Mouse (Mus musculus): ENCODE data around the gene Sertad2. TPM values are rescaled to one million over a fixed set of nuclear protein-coding genes. Genes with fewer than 3 reads are reported as not detected.
A peak's percentile ranks its signal among the peaks of the same experiment; 100 is the strongest.

The Sertad2 gene
- 10 to 100 TPM; 11.1 to 14.2 TPM for total RNA-seq (2021)
- long read RNA-seq, experiment 1, full-length matches to known transcripts: 7 of 11 reads
- long read RNA-seq, experiment 1, partial matches to known transcripts: 0 of 11 reads
- long read RNA-seq, experiment 1, other reads (novel, unspliced or antisense): 4 of 11 reads
- long read RNA-seq, experiment 2, partial matches to known transcripts: 0 of 2 reads
- long read RNA-seq, experiment 2, other reads (novel, unspliced or antisense): 2 of 2 reads

GRCm38 (mm10) chr11:20542739-20543452, at the start of gene Sertad2:
Sertad2 (plus strand) TSS chr11:20543253.
- peak; percentile 99 to 100 for DNase-seq

DNA sequence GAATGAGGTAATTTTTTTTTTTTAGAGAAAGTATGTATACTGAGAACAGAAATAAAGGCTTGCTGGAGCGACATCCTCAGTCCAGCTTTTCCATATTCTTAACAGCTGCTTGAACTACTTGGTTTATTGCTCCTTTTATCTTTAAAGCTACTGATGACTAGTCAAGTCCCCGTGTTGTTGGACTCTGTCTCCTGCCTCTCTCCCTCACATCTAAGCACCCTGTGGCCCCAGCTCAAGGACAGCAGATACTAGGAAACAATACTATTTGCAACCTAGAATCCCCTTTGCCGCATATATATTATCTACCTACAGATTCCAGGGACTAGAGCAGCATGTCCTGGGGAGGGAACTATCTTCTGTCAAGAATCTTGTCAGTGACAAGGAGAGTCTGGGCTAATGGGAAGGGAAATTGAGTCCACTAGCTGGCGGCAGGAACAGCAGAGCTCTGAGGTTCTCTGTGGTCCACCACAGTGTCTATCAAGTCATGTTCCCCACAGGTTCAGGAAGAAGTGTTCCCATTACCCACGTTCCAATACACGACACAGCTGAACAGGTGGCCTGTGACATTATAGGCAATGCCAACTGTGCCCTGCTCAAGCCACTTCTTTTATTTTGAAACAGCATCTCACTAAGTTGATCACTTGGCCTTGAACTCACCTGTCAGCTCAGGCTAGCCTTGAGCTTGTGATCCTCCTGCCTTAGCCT, 49.0 kb upstream of the Sertad2 start:
- DNase-seq: no peak

- no peak for DNase-seq
Measured at GRCm38 (mm10) chr11:20500516-20500915, 42.5 kb upstream of the Sertad2 start.

- DNase-seq: no peak
Measured at GRCm38 (mm10) chr11:20501160-20501955, 41.7 kb upstream of the Sertad2 start.

DNA sequence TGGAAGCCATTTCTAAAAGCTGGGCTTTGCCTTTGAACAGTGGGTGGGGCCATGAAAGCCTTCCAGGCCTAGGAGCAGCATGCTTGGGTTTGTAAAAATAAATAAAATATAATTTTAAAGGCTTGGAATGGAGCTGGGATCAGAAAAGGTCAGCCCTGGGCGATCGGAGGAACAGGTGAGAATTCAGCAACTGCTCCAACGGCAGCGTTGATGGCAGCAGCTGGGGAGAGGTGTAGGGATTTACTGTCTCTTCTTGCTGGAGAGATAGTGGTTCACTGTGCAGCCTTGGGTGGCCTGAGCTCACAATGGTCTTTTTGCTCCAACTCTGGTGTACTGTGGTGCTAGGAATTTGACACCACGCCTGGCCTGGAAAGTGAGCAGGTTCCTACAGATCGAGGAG, 29.5 kb upstream of the Sertad2 start:
- DNase-seq: no peak

DNA sequence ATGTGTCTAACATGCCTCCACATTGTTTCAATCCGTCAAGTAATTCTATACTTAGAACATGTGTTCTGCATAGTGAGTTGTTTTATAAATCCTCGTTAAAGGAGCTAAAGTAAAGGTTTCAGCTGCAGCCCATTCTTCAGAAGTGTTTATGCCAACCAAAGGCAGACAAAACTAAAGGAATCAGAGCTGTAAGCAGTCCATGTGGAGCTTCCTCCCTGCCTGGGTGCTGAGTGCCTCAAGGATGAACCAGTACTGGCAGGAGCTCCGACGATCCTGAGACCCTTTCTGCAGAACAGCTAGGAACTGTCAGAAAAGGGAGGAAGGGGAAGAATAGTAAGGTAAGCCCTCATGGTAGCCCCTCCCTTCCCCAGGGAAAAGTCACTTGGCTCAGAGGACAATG, 28.3 kb upstream of the Sertad2 start:
- DNase-seq: no peak

DNA sequence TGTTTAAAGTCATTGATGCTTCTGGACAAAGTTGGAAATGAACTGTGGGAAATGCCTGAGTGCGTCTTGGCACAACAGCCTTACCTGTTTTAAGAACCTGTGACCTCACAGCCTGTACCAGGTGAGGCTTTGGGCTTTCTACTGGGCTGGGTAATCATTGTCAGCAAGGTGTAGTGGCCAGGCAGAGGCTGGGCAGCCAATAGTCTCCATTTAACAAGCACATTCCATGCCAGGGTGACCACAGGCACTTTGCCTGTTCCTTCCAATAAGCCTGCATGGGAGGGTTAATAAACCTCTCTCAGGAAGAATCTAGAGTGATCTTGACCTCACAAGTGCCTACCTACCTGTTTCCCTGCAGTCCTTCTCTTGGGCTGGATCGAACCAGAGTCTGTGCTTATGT, 21.7 kb upstream of the Sertad2 start:
- no peak for DNase-seq

DNA sequence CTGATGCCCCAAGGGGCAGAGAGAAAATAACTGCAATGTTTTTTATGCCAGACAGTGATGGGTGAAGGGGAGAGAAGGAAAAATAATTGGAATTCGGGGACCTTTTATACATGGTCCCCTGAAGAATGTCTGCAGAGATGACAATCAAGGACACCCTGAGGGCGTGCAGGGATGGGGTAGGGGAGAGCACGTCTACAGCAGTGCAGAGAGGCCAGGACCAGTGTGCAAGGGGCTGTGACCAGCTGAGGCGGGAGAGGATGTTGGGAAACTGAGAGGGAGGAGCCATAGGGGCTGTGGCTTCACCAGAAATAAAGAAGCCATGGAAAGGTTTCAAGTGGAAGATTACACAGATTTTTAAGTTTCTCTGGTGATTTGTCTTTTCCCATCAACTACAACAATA, 20.3 kb upstream of the Sertad2 start:
- DNase-seq: no peak

- no peak for DNase-seq
Measured at GRCm38 (mm10) chr11:20524435-20524834, 18.6 kb upstream of the Sertad2 start.

DNA sequence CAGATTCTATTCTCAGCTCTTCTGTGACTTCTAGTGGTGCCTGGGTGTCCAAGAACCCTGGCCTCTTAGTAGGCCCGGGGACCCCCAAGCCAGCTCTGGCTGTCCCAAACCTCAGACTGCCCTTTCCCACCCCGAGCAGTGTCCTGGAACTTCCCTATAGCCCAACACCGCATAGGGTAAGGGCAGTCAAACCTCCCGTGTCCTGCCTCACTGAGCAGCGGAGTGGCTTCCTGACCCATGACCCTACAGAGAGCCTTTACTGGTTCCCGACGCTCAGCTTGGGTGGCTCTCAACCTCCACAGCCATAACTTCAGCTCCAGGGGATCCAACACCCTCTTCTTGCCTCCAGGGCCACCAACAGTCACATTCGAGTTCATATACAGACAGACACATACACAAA, 17.1 kb upstream of the Sertad2 start:
- DNase-seq: no peak

DNA sequence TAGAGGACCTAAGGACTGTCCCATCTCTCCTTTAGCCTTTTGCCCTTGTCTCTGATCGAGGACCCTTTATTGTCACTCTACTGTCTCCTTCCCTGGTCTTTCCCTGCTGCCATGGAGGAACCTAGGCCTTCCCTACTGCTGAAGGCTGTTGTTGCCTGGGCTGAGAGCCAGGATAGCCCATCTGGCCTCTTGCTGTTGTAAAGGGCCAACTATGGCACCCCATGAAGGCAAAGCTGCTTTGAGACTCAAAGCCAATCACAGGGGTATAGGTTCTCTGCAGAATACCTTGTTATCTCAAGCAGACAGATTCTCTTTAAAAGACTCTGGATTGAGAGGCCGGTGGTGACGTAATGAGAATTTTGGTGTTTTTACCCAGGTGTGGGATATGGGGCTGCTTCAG, 15.2 kb upstream of the Sertad2 start:
- no peak for DNase-seq

- DNase-seq: no peak
Measured at GRCm38 (mm10) chr11:20531682-20531991, 11.4 kb upstream of the Sertad2 start.

DNA sequence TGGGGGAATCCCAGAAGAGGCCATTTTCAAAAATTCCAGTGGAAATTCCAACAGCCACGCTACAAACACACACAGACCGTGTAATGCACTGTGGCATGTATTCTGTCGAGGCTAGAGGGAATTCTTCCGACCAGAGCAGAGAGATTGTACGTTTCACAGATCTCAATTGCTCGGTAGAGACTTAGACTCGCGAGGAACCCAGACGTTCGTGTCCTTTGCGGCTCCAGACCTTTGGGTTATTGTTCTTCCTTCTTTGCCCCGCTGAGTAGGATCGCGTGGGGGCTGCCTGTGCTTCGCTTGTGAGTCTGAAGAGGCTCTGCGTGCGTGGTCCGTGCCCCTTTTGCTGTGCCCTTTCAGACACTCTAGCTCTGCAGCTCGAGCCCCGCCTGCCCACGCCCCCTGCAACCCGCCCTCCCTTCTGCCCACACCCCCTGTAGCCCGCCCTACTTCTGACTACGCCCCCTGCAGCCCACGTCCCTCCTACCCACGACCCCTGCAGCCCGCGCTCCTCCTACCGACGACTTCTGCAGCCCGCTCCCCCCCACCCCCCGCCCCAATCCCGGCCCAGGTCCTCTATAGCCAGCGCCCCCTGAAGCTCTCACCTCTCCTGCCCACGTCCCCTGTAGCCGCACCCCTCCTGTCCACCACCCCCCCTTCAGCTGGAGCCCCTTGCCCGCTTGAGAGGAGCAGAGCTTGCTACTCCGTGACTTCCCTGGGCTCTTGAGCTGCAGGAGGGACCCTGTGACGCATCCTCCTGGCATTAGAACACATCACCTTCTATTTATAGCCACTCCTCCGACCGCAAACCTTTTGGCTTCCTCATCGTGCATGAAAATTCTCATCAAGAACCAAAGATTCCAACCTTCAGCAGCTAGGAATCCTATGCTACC, 10.8 kb upstream of the Sertad2 start:
- DNase-seq: peak; percentile 64 to 78

- DNase-seq: no peak
Measured at GRCm38 (mm10) chr11:20533231-20533630, 9.8 kb upstream of the Sertad2 start.

GRCm38 (mm10) chr11:20537221-20537620, 5.8 kb upstream of the Sertad2 start:
- DNase-seq: no peak

DNA sequence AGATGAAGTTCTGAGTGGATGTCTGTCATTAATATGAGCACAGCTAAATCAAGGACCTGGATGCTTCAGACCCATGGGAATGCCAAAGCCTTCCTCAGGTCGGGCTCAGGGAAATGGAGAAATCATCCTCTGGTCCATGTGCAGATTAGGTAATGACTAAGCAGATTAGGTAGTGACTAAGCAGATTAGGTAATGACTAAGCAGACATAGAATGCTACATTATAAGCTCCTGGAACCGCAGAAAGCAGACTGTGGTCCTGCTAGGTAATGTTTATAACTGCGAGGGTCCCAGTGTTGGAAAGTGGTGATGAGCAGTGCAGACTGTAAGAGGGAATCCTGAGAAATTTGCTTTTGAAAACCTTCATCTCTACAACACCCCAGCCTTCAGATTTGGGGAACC, 4.6 kb upstream of the Sertad2 start:
- DNase-seq: no peak

GRCm38 (mm10) chr11:20541280-20541679, 1.8 kb upstream of the Sertad2 start:
- DNase-seq: no peak

- no peak for DNase-seq
Measured at GRCm38 (mm10) chr11:20541995-20542637, 937 bp upstream of the Sertad2 start.

- peak in 1 of 2 experiments; percentile 60 for DNase-seq
Measured at GRCm38 (mm10) chr11:20543453-20544120, 534 bp downstream of the Sertad2 start.

- no peak for DNase-seq
Measured at GRCm38 (mm10) chr11:20544376-20544775, 1.3 kb downstream of the Sertad2 start.
